Mouse (Mus musculus) E14TG2a.4 (cell line): Measurements from ENCODE around the gene Tax1bp3.
A peak's percentile ranks its signal among the peaks of the same experiment; 100 is the strongest.

ENCODE experiments used
- H3K27me3 ChIP-seq: 2 replicates; pipeline ENCODE4 v1.6.1; 2014; ENCODE audit warnings: low read length, control low read depth; ENCODE audit not compliant: insufficient read depth
- H3K36me3 ChIP-seq: 2 replicates; pipeline ENCODE4 v1.6.1; 2014; ENCODE audit warnings: low read length, control low read depth; ENCODE audit not compliant: insufficient read depth
- H3K4me1 ChIP-seq: replicated peaks from 2 replicates; pipeline ENCODE4 v1.6.1; 2014; ENCODE audit warnings: low read depth, low read length, control low read depth
- H3K4me3 ChIP-seq: replicated peaks from 2 replicates; pipeline ENCODE4 v1.5.1; 2014; ENCODE audit warnings: mild to moderate bottlenecking, low read length
- H3K9me3 ChIP-seq: 2 replicates; pipeline ENCODE4 v1.6.1; 2014; ENCODE audit warnings: low read length, control low read depth
- CTCF ChIP-seq: conservative IDR thresholded peaks from 2 replicates; pipeline ENCODE4 v1.5.1; 2014; ENCODE audit warnings: low read length
- NANOG ChIP-seq: IDR thresholded peaks from 2 replicates; pipeline ENCODE4 v1.6.1; 2014; ENCODE audit warnings: borderline replicate concordance, low read length, mixed read lengths
- POU5F1 ChIP-seq: IDR thresholded peaks from 2 replicates; pipeline ENCODE4 v1.6.1; 2014; ENCODE audit warnings: low read length, borderline replicate concordance

The Tax1bp3 gene

DNA sequence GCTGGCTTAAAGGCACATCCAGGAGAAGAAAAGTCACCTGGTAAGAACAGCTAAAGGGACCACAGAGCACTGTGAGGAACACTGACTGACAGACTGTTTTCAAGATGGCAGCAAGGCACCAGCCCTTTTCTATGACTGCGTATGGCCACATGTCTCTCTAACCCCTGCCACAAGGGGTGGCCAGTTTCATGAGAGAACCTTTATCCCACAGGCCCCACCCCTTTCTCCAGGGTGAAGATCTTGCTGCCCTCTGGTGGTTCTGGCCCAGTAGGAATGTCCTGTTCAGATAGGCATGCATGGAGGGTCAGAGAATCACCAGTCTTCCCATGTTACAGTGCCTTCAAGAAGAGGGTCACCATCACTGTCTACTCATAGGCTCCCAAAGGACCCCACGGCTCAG is 47.1 kb downstream of the Tax1bp3 start:
- TF ChIP-seq CTCF (peak; percentile 13; the same call in 1 of the 2 replicates), NANOG (no peak)

DNA sequence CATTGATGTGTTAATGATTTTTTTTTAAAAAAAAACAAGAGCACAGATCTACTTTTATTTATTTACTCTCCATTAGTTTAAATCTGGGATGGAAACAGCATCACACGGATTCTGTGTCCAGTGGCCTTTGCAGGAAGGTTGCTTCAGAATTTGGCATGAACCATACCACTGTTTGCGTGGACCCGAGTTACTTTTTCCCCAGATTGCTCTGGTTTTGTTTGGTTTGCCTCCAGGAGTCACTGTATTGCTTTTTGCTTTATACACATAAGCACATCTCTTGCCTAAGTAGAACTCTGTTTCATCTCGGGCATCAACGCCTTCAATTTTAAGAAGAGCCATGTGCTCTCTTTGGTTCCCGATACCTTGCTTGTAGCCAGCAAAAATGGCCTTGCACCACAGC is 49.0 kb downstream of the Tax1bp3 start:
- Histone ChIP-seq H3K9me3 (no peaks in the 10 kb centered on the region), H3K27me3 (peaks cover 13% of the 10 kb centered on the region; the same call in 1 of the 2 replicates), H3K4me3 (no peak overlapping the region), H3K4me1 (peaks cover 7% of the 10 kb centered on the region), H3K36me3 (no peaks in the 10 kb centered on the region)
- TF ChIP-seq POU5F1 (no peak), NANOG (no peak), CTCF (no peak)

More for the DNA sequence above, 47.1 kb downstream of the Tax1bp3 start:
- no peak overlapping the region for H3K4me3 ChIP-seq
- peaks cover 13% of the 10 kb centered on the region; the same call in 1 of the 2 replicates for H3K27me3 ChIP-seq
- H3K36me3 ChIP-seq = no peaks in the 10 kb centered on the region
- no peaks in the 10 kb centered on the region for H3K9me3 ChIP-seq
- H3K4me1 ChIP-seq = peaks cover 7% of the 10 kb centered on the region

DNA sequence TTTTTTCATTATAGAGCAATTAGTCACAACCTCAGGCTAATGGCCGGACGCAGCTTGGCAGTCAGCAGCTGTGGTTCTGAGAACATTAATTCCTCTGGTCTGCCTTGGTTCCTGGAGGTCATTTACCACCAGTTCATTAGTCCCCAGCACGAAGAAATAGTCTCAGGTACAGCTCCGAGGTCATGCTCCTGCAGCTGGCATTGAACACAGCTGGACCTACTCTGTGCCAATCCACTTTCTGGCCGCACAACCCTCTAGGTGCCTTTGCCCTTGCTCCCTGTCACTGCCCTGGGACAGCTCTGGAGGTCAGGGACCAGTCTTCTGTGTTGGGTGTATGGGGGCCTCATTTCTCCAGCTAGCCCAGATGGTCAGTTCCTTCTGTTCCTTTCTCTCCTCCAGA is 52.0 kb downstream of the Tax1bp3 start:
- Histone ChIP-seq H3K4me3 (no peak overlapping the region), H3K4me1 (no peaks in the 10 kb centered on the region), H3K9me3 (no peaks in the 10 kb centered on the region), H3K27me3 (peaks cover 13% of the 10 kb centered on the region; the same call in 1 of the 2 replicates), H3K36me3 (no peaks in the 10 kb centered on the region)
- TF ChIP-seq POU5F1 (no peak), NANOG (no peak), CTCF (no peak)

DNA sequence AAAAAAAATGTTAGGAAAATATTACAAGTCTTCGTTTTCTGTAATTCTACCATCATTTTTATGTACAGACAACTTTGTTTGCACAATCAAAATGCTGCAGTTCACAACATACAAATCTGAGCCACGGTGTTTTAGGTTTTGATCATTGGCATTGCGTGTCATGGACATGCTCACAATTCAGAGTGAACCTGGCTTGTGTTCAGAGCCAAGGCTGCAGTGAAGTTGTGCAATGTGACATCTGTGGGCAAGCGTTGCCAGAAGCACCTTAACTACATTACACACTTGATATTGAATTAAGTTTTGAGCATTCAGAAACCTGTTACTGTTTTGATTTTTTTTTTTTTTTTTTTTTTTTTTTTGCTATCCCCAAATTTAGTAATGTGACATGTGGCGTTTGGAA is 53.2 kb downstream of the Tax1bp3 start:
- no peak for TF ChIP-seq NANOG
- TF ChIP-seq POU5F1 = no peak
- no peak for TF ChIP-seq CTCF

DNA sequence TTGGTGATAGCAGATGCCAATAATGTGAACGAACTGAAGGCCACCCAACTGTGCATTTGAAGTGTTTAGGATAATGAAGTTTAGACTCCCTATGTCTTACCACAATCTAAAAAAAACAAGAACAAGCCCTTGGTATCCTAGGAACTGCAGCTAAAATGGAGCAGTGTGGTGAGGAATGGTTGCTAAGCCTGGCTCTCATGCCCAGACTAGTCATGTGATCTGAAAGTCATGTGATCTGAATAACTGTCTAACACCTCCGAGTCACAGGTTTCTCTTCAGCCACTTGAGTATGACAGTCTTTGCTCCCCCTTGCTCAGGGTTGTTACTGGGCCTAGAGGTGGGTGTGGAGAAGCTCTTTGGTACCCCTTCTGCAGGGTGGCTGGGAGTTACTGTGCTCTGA is 55.6 kb downstream of the Tax1bp3 start:
- Histone ChIP-seq H3K27me3 (peaks cover 6% of the 10 kb centered on the region; the same call in 1 of the 2 replicates), H3K9me3 (no peaks in the 10 kb centered on the region), H3K4me3 (no peak overlapping the region), H3K36me3 (no peaks in the 10 kb centered on the region), H3K4me1 (no peaks in the 10 kb centered on the region)
- TF ChIP-seq NANOG = no peak
- no peak for TF ChIP-seq POU5F1
- TF ChIP-seq CTCF = no peak

More for the DNA sequence above, 53.2 kb downstream of the Tax1bp3 start:
- H3K27me3 ChIP-seq = peaks cover 13% of the 10 kb centered on the region; the same call in 1 of the 2 replicates
- H3K36me3 ChIP-seq = no peaks in the 10 kb centered on the region
- no peaks in the 10 kb centered on the region for H3K4me1 ChIP-seq
- H3K4me3 ChIP-seq = no peak overlapping the region
- no peaks in the 10 kb centered on the region for H3K9me3 ChIP-seq
